Mouse (Mus musculus) small intestine, adult 2 months (tissue): ENCODE measurements around the gene Lrrc4c. TPM values are rescaled to one million over a fixed set of nuclear protein-coding genes. Genes with fewer than 3 reads are reported as not detected.

Source experiments
- H3K27ac ChIP-seq: fragments of 200-500 bp; 2 replicates; pipeline ENCODE4 v1.5.1; 2012; ENCODE audit warnings: low read depth, low read length, control low read depth, inconsistent platforms; ENCODE audit not compliant: insufficient read depth
- H3K27me3 ChIP-seq: fragments of 200-500 bp; 2 replicates; pipeline ENCODE4 v1.6.1; 2012; ENCODE audit warnings: mild to moderate bottlenecking, moderate library complexity, low read length, inconsistent platforms; ENCODE audit not compliant: control insufficient read depth, insufficient read depth
- H3K36me3 ChIP-seq: fragments of 200-500 bp; 2 replicates; pipeline ENCODE4 v1.6.1; 2012; ENCODE audit warnings: mild to moderate bottlenecking, low read length, control low read depth, inconsistent platforms; ENCODE audit not compliant: control insufficient read depth, insufficient read depth
- H3K4me1 ChIP-seq: fragments of 200-500 bp; 2 replicates; pipeline ENCODE4 v1.6.1; 2012; ENCODE audit warnings: low read length, inconsistent platforms, mixed read lengths; ENCODE audit not compliant: control insufficient read depth, insufficient read depth, insufficient read length
- H3K4me3 ChIP-seq: fragments of 200-500 bp; 2 replicates; pipeline ENCODE4 v1.5.1; 2012; ENCODE audit warnings: low read depth, mild to moderate bottlenecking, control low read depth, inconsistent platforms, low read length, moderate library complexity
- CTCF ChIP-seq: fragments of 200-500 bp; IDR thresholded peaks from 2 replicates; pipeline ENCODE4 v1.5.1; 2012; ENCODE audit warnings: low read depth, mild to moderate bottlenecking, control low read depth, inconsistent platforms, low read length, moderate library complexity, mixed read lengths; ENCODE audit not compliant: insufficient replicate concordance, insufficient read length; ENCODE audit errors: extremely low read depth
- POLR2A ChIP-seq: fragments of 200-500 bp; IDR thresholded peaks from 2 replicates; pipeline ENCODE4 v1.6.1; 2012; ENCODE audit warnings: low read depth, mild to moderate bottlenecking, control low read depth, inconsistent platforms, low read length, moderate library complexity
- WGBS: fragments of 180-500 bp; shearing (Covaris S2); methylation state at CpG from one replicate; pipeline ENCODE4 v1.1.7; 2018; 5-methylcytosine and 5-hydroxymethylcytosine counted together
- polyA plus RNA-seq: library from polyadenylated mRNA; depleted of rRNA; stranded (reverse); fragments of >200 nt; gene quantifications from 2 replicates; pipeline ENCODE4 v1.2.3, GENCODE M21; 2012

Lrrc4c gene
- polyA plus RNA-seq, 1 experiment = 0.15 TPM

DNA sequence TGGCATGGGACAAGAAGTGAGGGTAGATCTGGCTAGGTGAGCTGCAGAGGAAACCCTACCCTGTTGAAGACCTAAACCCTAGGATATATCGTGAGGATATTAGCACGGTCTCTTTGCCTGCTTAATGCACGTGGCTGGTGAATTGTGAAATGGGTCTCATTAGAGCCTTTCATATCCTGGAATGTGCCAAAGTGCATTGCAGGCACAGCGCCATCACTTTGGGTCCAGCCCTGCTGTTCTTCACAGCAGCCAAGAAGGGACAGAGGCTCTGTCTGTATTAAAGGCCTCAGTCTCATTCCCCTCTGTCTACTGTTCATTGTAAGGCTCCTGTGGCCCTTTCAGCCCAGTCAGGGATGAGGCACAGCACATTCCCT lies 1160.9 kb downstream of the Lrrc4c start:
- H3K4me1 ChIP-seq = no peaks in the 10 kb centered on the region
- H3K27me3 ChIP-seq = no peaks in the 10 kb centered on the region
- no peaks in the 10 kb centered on the region for H3K36me3 ChIP-seq
- 74% methylated on average over 4 of the region's 4 CpGs for WGBS
- no peak overlapping the region for H3K4me3 ChIP-seq
- TF ChIP-seq CTCF (no peak), POLR2A (no peak)
- H3K27ac ChIP-seq = no peak overlapping the region

DNA sequence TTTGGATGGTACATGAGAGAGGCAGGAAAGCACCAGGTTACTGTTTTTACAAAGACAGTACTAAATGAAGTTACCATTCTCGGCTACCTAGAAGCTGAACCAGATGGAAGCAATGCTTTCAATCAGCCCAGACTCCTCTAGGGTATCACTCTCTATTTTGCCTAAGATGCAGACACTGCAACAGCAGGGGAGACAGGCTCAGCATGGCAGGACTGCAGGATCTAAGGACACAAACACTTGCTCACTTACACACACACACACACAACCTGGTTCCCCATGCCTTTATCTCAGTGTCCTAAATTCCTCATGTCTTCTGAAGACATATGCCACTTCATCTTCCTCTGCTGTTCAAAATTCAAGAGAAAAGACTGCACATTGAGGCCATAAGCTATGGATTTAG lies 1167.0 kb downstream of the Lrrc4c start:
- Histone ChIP-seq H3K27me3 (no peaks in the 10 kb centered on the region), H3K27ac (no peak overlapping the region), H3K36me3 (no peaks in the 10 kb centered on the region), H3K4me1 (no peaks in the 10 kb centered on the region), H3K4me3 (no peak overlapping the region)
- no peak for TF ChIP-seq CTCF
- no peak for TF ChIP-seq POLR2A
- 69% methylated on average over 1 of the region's 1 CpGs for WGBS

DNA sequence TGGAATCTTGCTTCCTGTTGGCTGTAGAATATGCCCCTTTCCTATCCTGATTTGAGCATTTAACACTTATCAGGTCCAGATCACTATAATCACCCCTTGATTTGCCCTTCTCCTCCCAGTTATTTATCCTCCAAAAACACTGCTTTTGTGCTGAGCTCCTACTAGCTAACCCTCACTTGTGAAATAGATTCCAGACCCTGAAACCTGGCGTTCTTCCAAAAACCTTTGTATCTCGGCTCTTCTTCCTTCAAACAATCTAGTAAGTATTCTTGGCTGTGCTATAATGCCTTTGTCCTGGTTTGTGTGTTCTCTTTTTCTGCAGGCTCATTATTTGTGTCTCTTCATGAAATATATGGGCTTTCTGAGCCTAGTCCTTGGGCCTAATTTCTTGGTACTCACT lies 1167.6 kb downstream of the Lrrc4c start:
- no peak overlapping the region for H3K4me3 ChIP-seq
- H3K4me1 ChIP-seq = no peaks in the 10 kb centered on the region
- TF ChIP-seq POLR2A = no peak
- TF ChIP-seq CTCF = no peak
- 62% methylated on average over 2 of the region's 2 CpGs for WGBS
- H3K27me3 ChIP-seq = no peaks in the 10 kb centered on the region
- H3K27ac ChIP-seq = no peak overlapping the region
- no peaks in the 10 kb centered on the region for H3K36me3 ChIP-seq

DNA sequence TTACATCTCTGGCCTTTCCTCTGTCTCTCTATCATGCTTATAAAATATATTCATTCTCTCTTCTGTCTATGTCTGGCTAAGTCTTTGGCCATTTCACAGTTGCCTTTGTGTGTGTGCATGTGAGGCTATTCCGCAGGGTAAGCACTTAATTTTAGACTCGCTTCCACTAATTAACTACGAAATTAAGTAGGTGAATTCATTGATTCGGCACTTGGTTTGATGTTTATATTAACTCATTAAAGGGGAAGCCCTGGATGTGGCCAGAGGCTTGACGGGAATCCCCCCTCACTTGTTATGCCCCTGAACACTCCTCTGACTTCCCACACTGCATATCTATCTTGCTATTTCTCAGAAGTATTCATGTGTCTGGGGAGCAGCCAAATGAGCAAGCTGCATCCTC lies 1169.6 kb downstream of the Lrrc4c start:
- WGBS = 77% methylated on average over 5 of the region's 5 CpGs
- Histone ChIP-seq H3K27me3 (no peaks in the 10 kb centered on the region), H3K4me3 (no peak overlapping the region), H3K27ac (no peak overlapping the region), H3K4me1 (no peaks in the 10 kb centered on the region), H3K36me3 (no peaks in the 10 kb centered on the region)
- TF ChIP-seq CTCF (no peak), POLR2A (no peak)

DNA sequence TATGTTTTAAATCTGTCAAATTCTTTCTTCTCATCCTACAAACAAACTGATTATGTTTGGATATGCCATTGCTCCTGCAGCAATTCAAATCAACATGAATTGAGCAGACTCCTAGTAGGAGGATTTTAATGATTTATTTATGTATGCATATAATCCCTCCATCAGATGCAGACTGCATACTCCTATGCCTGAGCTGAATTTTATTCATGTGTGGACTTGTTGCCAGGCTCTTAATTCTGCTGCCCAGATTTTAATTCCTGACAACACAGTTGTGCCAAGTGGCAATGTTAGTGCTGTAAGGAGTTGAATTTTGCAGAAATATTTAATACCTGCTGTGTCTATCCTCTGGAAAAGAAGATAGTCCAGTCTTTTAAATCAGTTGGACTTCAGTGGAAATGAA lies 1179.1 kb downstream of the Lrrc4c start:
- no peak for TF ChIP-seq CTCF
- TF ChIP-seq POLR2A = no peak
- Histone ChIP-seq H3K4me1 (no peaks in the 10 kb centered on the region), H3K36me3 (no peaks in the 10 kb centered on the region), H3K27me3 (no peaks in the 10 kb centered on the region), H3K4me3 (no peak overlapping the region), H3K27ac (no peak overlapping the region)

DNA sequence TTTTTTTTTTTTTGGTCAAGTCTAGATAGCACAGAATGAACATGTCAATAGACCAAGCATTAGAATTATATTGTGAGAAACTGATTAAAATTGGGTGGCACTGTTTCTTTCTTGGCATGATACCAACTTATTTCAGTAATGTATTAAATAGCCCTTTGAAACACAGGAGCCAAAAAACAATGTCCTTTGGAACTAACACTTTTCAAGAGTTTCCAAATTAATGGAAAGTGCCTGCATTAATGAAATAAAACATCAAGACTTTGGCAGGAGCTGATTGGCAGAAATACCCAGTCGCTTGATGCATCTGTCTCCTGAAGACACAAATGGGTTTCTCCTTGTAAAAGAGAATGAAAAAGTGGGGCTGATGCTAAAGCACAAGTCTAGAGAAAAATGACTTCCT lies 1184.5 kb downstream of the Lrrc4c start:
- WGBS = 84% methylated on average over 1 of the region's 1 CpGs
- Histone ChIP-seq H3K4me3 (no peak overlapping the region), H3K27me3 (no peaks in the 10 kb centered on the region), H3K27ac (no peak overlapping the region), H3K36me3 (no peaks in the 10 kb centered on the region), H3K4me1 (no peaks in the 10 kb centered on the region)
- TF ChIP-seq CTCF = no peak
- no peak for TF ChIP-seq POLR2A

DNA sequence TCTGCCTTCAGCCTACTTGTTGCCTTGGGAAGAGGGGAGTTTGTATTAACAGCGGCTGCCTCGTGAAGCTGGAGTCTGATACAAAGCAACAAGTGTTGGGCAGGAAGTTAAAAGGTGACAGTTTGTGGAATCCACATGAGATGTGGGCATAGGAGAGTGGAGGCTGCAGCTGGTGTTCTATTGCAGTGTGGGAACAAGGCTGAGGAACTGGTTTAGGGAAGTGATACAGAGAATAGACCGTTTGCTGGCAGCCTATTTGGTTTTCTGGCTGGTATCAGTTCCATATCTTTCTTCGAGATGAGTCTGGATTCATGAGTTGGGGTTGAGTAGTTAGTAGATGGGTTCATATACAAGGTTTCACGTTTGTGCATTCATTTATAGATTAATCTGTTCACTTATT lies 1186.9 kb downstream of the Lrrc4c start:
- H3K4me1 ChIP-seq = no peaks in the 10 kb centered on the region
- 60% methylated on average over 5 of the region's 5 CpGs for WGBS
- no peak overlapping the region for H3K4me3 ChIP-seq
- H3K27ac ChIP-seq = no peak overlapping the region
- no peaks in the 10 kb centered on the region for H3K27me3 ChIP-seq
- TF ChIP-seq POLR2A (no peak), CTCF (no peak)
- no peaks in the 10 kb centered on the region for H3K36me3 ChIP-seq
